Mouse (Mus musculus) cortical plate, adult 2 months (tissue): ENCODE results near the gene Cdc42bpb. TPM values are rescaled to one million over a fixed set of nuclear protein-coding genes. Genes with fewer than 3 reads are reported as not detected.

Source experiments
- H3K27ac ChIP-seq: fragments of 200-500 bp; 2 replicates; pipeline ENCODE4 v1.5.1; 2012; ENCODE audit warnings: low read length, control low read depth, inconsistent platforms; ENCODE audit not compliant: insufficient read depth
- H3K4me1 ChIP-seq: fragments of 200-500 bp; 2 replicates; pipeline ENCODE4 v1.6.1; 2011; ENCODE audit warnings: low read length; ENCODE audit not compliant: control insufficient read depth, insufficient read depth
- H3K4me3 ChIP-seq: fragments of 200-500 bp; 2 replicates; pipeline ENCODE4 v1.5.1; 2011; ENCODE audit warnings: mild to moderate bottlenecking, low read length, control low read depth; ENCODE audit not compliant: insufficient read depth
- CTCF ChIP-seq: fragments of 200-500 bp; IDR thresholded peaks from 2 replicates; pipeline ENCODE4 v1.5.1; 2011; ENCODE audit warnings: mild to moderate bottlenecking, control low read depth, low read length; ENCODE audit not compliant: insufficient read depth; ENCODE audit errors: extremely low read depth
- POLR2A ChIP-seq: fragments of 200-500 bp; IDR thresholded peaks from 2 replicates; pipeline ENCODE4 v1.6.1; 2011; ENCODE audit warnings: mild to moderate bottlenecking, low read length, control low read depth; ENCODE audit not compliant: insufficient read depth; ENCODE audit errors: extremely low read depth
- polyA plus RNA-seq: library from polyadenylated mRNA; depleted of rRNA; stranded (reverse); fragments of >200 nt; gene quantifications from 2 replicates; pipeline ENCODE4 v1.2.3, GENCODE M21; 2012

The Cdc42bpb gene
- polyA plus RNA-seq, 1 experiment = 195 TPM

DNA sequence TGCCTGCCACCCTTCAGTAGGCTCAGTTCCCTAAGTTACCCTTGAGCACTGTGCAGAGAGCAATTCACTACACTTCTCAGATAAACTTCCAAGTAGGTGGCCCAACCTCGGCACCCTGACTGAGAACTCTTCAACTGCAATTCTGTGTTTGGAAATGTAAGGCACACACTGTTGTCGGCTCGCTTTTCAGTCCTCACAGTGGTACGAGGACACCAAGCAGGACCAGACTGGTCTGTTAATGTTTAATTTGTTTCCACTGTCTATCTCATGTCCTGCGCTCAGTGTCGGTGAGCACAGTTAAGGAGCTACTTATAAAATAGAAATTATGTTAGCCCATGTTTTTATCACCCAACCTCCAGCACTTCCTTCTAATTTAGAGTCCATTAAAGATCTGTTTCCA lies 4.1 kb downstream of the Cdc42bpb start:
- no peak for TF ChIP-seq POLR2A
- no peak for TF ChIP-seq CTCF
- Histone ChIP-seq H3K4me1 (peaks cover 8% of the 10 kb centered on the region), H3K4me3 (no peak overlapping the region), H3K27ac (no peak overlapping the region)

DNA sequence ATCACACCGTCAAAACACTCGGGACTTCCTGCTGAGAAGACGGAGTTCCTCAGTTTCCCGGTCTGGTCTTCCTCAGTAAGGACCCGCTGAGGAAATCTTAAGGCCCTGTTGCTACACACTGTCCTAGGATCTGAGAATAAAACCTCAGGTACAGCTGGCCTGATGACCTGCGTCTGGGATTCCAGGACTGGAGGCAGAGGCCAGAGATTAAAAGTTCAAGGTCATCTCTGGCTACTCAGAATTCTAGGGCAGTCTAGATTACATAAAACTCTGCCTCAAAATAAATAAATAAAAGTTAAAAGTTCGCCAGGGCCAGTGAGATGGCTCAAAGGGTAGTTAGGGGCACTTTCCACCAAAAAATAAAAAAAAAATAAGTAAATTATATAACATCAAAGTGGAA lies 5.6 kb downstream of the Cdc42bpb start:
- no peak for TF ChIP-seq POLR2A
- TF ChIP-seq CTCF = no peak
- Histone ChIP-seq H3K4me3 (no peak overlapping the region), H3K4me1 (peaks cover 12% of the 10 kb centered on the region), H3K27ac (no peak overlapping the region)

GRCm38 (mm10) chr12:111370249-111370648 lies 7.3 kb downstream of the Cdc42bpb start:
- TF ChIP-seq POLR2A = no peak
- Histone ChIP-seq H3K4me3 (no peak overlapping the region), H3K4me1 (peaks cover 14% of the 10 kb centered on the region), H3K27ac (no peak overlapping the region)

DNA sequence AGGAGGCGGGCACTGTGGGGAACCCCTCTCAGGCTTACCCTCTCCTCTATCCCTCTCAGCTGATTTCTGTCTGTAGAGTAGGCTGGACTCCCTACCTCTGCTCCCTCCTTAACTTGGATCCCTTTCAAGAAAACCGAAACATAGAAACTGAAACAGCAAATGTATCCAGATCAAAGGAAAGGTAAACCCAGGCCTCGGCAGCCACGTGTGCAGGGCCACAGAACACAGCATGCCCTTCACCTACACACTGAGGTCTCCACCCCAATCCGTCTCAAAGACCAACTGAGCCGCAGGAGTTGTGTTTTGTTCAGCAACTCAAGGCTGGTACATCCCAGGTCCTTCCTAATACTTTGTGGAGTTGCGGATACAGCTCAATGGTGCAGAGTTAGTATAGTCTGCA lies 10.5 kb downstream of the Cdc42bpb start:
- TF ChIP-seq POLR2A (no peak), CTCF (no peak)
- peaks cover 21% of the 10 kb centered on the region for H3K4me1 ChIP-seq
- H3K4me3 ChIP-seq = no peak overlapping the region
- H3K27ac ChIP-seq = no peak overlapping the region

- no peak overlapping the region for H3K27ac ChIP-seq
- no peak overlapping the region for H3K4me3 ChIP-seq
- H3K4me1 ChIP-seq = peaks cover 25% of the 10 kb centered on the region
- TF ChIP-seq POLR2A = no peak
- peak; percentile 30; the same call in 1 of the 2 replicates for TF ChIP-seq CTCF
Observed at GRCm38 (mm10) chr12:111364234-111364633, 13.3 kb downstream of the Cdc42bpb start.

DNA sequence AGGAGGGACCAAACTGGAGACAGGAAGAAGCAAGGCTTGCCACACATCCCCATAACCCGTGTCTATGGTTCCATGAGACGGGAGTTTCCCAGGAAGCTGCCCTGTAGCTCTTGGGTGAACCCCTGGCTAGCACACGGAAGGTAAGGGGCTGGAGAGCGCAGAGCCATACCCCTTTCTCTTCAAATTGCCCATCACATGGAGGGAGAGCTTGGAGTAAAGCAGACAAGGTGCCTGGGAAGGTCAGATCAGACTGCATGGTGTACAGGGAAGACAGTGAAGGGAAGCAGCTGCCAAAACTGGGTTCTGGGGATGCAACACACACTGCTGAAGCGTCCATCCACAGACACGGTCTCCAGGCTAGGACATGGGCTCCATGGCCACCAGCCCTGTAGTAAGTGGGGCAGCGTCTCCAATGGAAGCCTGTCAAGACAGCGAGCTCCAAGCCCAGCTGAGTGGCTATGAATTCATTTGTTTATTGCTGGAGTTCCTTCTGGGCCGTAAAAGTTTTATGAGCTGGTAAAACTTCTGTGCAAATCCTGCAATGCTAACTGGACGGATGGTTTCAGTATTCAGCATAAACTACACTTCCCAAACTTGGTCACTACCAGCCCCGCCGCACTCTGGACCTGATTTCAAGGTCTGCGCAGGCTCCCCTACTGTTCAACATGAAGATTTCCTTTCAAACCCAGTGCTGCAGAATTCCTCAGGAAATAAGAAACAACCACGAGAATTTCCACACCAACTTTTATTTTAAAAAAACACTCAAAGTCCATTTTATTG lies 16.0 kb downstream of the Cdc42bpb start:
- Histone ChIP-seq H3K27ac (no peak overlapping the region), H3K4me1 (peaks cover 15% of the 10 kb centered on the region), H3K4me3 (no peak overlapping the region)
- TF ChIP-seq CTCF (no peak), POLR2A (no peak)

DNA sequence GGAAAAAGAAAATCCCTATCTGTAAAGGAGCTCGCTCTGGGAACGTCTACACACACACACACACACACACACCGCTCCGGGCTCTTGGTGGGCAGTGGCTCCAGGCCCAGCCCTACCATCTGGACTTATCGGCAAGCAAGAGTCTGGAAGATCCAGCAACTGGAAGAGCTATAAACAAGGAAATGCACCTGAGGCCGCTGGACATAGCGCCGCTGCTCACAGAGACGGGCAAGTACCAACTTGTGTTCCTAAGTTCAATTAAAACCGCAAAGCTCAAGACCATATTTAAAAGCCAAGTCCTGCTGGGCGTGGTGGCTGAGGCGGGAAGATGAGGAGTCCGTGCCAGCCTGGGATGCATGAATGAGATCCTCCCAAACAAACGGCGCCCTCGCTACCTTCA lies 16.8 kb downstream of the Cdc42bpb start:
- no peak for TF ChIP-seq POLR2A
- no peak for TF ChIP-seq CTCF
- H3K4me1 ChIP-seq = peaks cover 17% of the 10 kb centered on the region
- H3K4me3 ChIP-seq = no peak overlapping the region
- H3K27ac ChIP-seq = no peak overlapping the region

DNA sequence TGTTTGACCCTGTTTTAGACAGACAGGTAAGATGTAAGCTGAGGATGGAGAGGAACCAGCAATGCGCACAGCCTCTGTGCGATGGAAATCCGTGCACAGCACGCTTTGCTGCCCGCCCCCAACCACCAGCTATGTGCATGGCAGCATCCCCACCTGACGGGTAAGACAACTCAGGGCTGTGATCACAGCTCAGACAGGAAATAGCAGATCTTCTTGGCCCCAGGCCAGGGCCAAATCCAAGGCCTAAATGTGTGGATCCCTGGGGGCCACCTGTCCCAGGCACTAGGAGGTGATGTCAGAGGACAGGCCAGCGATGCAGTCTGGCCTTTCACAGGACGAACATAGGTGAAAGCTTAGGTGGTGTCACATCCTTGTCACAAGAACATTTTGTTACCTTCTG lies 21.3 kb downstream of the Cdc42bpb start:
- TF ChIP-seq CTCF (no peak), POLR2A (no peak)
- H3K27ac ChIP-seq = no peak overlapping the region
- H3K4me1 ChIP-seq = peaks cover 23% of the 10 kb centered on the region
- no peak overlapping the region for H3K4me3 ChIP-seq

DNA sequence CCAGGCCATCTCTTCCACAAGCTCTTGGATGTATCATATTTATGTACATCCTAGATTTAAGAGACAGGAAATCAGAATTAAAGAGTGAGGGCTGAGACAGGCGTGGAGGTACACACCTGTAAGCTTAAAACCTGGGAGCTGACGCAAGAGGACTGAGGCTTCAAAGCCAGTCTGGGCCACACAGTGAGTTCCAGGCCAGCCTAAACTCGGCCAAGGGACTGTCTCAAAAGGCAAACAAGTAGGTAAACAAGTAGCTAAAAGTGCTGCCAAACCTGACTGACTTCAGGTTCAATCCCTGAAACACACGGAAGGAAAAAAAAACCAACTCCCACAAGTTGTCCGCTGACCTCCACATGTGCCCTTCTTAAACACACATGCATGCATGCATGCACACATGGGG lies 23.4 kb downstream of the Cdc42bpb start:
- peaks cover 19% of the 10 kb centered on the region for H3K4me1 ChIP-seq
- H3K27ac ChIP-seq = no peak overlapping the region
- TF ChIP-seq POLR2A (no peak), CTCF (no peak)

GRCm38 (mm10) chr12:111353439-111353915 lies 24.0 kb downstream of the Cdc42bpb start:
- Histone ChIP-seq H3K4me1 (peaks cover 19% of the 10 kb centered on the region), H3K27ac (0 out of 2 replicates have a peak overlapping the region, but pooled peaks have one; percentile 2)

More for the DNA sequence above, 23.4 kb downstream of the Cdc42bpb start:
- H3K4me3 ChIP-seq = no peak overlapping the region

DNA sequence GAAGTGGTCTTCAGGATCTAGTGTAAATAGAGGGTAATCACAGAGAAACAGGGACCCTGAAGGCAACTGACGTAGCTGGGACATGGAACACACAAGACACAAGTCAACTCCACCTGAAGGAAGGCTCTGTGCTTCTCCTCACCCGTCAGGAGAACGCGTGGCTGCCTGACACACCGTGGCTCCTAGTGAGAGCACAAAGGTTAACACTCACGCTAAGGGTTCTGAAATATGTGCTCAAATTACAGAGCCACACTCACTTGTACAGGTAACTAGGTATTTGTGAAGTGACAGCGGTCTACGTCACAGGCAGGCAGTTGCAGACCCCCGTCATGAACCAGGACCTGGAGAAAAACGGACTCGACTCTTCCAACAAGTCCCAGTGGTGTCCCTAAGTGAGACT lies 24.5 kb downstream of the Cdc42bpb start:
- Histone ChIP-seq H3K27ac (no peak overlapping the region), H3K4me3 (no peak overlapping the region), H3K4me1 (peaks cover 21% of the 10 kb centered on the region)
- TF ChIP-seq POLR2A (no peak), CTCF (no peak)

More at GRCm38 (mm10) chr12:111353439-111353915, 24.0 kb downstream of the Cdc42bpb start:
- H3K4me3 ChIP-seq = no peak overlapping the region
- no peak for TF ChIP-seq POLR2A
- TF ChIP-seq CTCF = no peak
